Mouse (Mus musculus) heart, embryonic 15.5 days (tissue): ENCODE measurements at regions not wholly inside any gene's neighbourhood (a gene's known extent, or its start where the extent isn't known, plus 50 kb on each side); places are given as distances from the start of the nearest gene placed in this dataset.

ENCODE experiments used
- ATAC-seq: fragments of 200-750 bp; cut with Nextera tagmentation; replicated peaks from 2 replicates; pipeline ENCODE4 v1.8.0; 2017; ENCODE audit warnings: low read depth, moderate TSS enrichment; ENCODE audit not compliant: insufficient number of reproducible peaks, insufficient read depth, low FRiP score
- H3K27ac ChIP-seq: fragments of 300-500 bp; sonication (generic); 2 replicates; pipeline ENCODE4 v1.5.1; 2015; ENCODE audit warnings: mild to moderate bottlenecking, inconsistent platforms
- H3K27me3 ChIP-seq: fragments of 300-500 bp; sonication (generic); 2 replicates; pipeline ENCODE4 v1.6.1; 2015; ENCODE audit warnings: inconsistent platforms
- H3K36me3 ChIP-seq: fragments of 300-500 bp; sonication (generic); 2 replicates; pipeline ENCODE4 v1.6.1; 2015; ENCODE audit warnings: mild to moderate bottlenecking, inconsistent platforms
- H3K4me1 ChIP-seq: fragments of 300-500 bp; sonication (generic); replicated peaks from 2 replicates; pipeline ENCODE4 v1.6.1; 2015; ENCODE audit warnings: inconsistent platforms
- H3K4me2 ChIP-seq: fragments of 300-500 bp; sonication (generic); 2 replicates; pipeline ENCODE4 v1.6.1; 2015; ENCODE audit warnings: inconsistent platforms, mild to moderate bottlenecking, moderate library complexity
- H3K4me3 ChIP-seq: fragments of 300-500 bp; sonication (generic); 2 replicates; pipeline ENCODE4 v1.5.1; 2015; ENCODE audit warnings: mild to moderate bottlenecking, inconsistent platforms
- H3K9ac ChIP-seq: fragments of 300-500 bp; sonication (generic); 2 replicates; pipeline ENCODE4 v1.6.1; 2015; ENCODE audit warnings: mild to moderate bottlenecking, inconsistent platforms
- H3K9me3 ChIP-seq: fragments of 300-500 bp; sonication (generic); replicated peaks from 2 replicates; pipeline ENCODE4 v1.6.1; 2016; ENCODE audit warnings: inconsistent platforms
- WGBS: fragments of 180-500 bp; shearing (Covaris S2); methylation state at CpG from one replicate; pipeline ENCODE4 v1.1.7; 2015; ENCODE audit warnings: mixed read lengths; 5-methylcytosine and 5-hydroxymethylcytosine counted together

DNA sequence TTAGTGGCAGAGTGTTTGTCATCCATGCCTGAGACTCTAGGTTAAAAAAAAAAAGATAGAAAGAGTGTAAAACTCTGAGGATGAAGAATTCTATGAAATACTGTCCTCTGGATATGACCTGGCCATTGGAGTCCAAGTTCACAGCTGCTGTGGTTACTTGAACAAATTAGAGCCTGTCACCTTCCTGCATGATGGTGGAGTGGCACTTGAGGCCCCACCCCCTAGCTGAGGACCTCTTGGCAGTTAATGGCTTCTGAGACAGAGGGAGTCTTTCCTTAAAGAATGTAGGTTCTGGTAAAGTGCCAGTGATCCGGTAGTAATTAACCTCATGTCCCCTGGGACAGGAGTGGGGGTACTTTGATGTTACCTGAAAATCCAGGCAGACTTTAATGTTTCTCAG lies 346.5 kb downstream of the Galc start:
- no peaks in the 10 kb centered on the region for H3K4me1 ChIP-seq
- no peak for ATAC-seq
- no peak overlapping the region for H3K4me3 ChIP-seq

DNA sequence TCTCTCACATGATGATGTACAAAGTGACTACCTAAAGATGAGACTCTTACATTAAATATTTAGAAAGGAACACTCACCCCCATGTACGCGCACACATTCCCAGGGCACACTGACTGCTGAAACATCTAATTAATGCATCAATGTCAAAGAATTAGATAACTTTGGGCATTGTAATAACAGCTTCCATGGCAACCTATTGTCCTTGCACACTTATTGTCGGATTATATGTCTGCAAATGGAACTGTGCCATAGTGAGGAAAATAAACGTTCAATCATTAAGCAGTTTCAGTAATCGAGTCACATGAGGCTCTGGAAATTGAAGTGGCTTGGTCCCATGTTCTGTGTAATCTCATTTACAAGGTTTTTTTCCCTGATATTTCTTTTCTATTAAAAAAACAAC lies 360.0 kb downstream of the Galc start:
- WGBS, result 81% methylated on average over 5 of the region's 5 CpGs

More for the DNA sequence above, 346.5 kb downstream of the Galc start:
- 66% methylated on average over 1 of the region's 1 CpGs for WGBS
- Histone ChIP-seq H3K27me3 (no peaks in the 10 kb centered on the region), H3K4me2 (no peak overlapping the region), H3K9me3 (no peaks in the 10 kb centered on the region), H3K9ac (no peak overlapping the region), H3K36me3 (no peaks in the 10 kb centered on the region), H3K27ac (no peak overlapping the region)

DNA sequence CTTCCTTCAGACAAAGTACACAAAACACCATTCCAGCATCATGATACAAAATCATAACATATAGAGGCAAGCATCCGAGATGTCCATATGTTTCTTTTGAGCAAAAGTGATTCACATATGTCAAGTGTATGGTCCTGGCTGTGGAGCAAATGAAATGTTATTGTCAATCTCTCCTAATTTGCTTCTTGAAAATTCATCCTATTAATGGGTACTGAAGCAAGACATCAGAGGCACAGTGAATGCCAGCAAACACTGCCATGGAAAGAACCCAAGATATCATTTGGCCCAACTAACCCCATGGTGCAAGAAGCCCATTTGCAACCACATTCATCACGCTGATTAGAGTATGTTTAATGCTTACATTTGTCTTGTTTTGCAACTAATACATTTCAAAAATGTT lies 361.1 kb downstream of the Galc start:
- H3K4me1 ChIP-seq, result no peaks in the 10 kb centered on the region
- H3K4me3 ChIP-seq, result no peak overlapping the region
- H3K9ac ChIP-seq, result no peak overlapping the region
- no peak overlapping the region for H3K4me2 ChIP-seq
- H3K36me3 ChIP-seq, result no peaks in the 10 kb centered on the region
- H3K27me3 ChIP-seq, result no peaks in the 10 kb centered on the region
- H3K27ac ChIP-seq, result no peak overlapping the region
- H3K9me3 ChIP-seq, result no peaks in the 10 kb centered on the region
- no peak for ATAC-seq
- WGBS, result 85% methylated on average over 2 of the region's 2 CpGs

More for the DNA sequence above, 360.0 kb downstream of the Galc start:
- H3K4me3 ChIP-seq, result no peak overlapping the region
- H3K4me2 ChIP-seq, result no peak overlapping the region
- no peaks in the 10 kb centered on the region for H3K27me3 ChIP-seq
- no peaks in the 10 kb centered on the region for H3K9me3 ChIP-seq
- H3K4me1 ChIP-seq, result no peaks in the 10 kb centered on the region
- no peak overlapping the region for H3K27ac ChIP-seq
- H3K36me3 ChIP-seq, result no peaks in the 10 kb centered on the region
- H3K9ac ChIP-seq, result no peak overlapping the region
- ATAC-seq, result no peak

DNA sequence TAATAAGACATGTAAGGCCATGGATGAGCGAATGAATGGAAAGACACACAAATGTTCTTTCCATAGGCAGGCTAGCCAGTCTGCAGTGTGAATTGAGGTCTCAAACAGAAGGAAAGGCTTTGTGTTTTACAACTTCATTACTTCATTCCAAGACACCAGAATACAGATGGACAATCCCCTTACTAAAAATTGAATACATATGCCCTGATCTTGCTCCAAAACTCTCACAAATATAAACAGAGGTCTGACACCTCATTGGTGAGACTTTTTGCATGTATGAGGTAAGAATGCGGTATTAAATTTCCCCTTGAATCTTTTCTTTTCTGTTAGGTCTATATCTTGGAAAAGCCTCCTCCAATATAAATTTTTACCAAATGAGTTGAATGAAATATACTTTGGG lies 363.3 kb downstream of the Galc start:
- no peaks in the 10 kb centered on the region for H3K9me3 ChIP-seq
- no peak overlapping the region for H3K27ac ChIP-seq
- no peak overlapping the region for H3K9ac ChIP-seq
- no peak overlapping the region for H3K4me3 ChIP-seq
- WGBS, result 82% methylated on average over 2 of the region's 2 CpGs
- H3K36me3 ChIP-seq, result no peaks in the 10 kb centered on the region
- no peak for ATAC-seq
- no peaks in the 10 kb centered on the region for H3K27me3 ChIP-seq
- no peak overlapping the region for H3K4me2 ChIP-seq
- no peaks in the 10 kb centered on the region for H3K4me1 ChIP-seq

DNA sequence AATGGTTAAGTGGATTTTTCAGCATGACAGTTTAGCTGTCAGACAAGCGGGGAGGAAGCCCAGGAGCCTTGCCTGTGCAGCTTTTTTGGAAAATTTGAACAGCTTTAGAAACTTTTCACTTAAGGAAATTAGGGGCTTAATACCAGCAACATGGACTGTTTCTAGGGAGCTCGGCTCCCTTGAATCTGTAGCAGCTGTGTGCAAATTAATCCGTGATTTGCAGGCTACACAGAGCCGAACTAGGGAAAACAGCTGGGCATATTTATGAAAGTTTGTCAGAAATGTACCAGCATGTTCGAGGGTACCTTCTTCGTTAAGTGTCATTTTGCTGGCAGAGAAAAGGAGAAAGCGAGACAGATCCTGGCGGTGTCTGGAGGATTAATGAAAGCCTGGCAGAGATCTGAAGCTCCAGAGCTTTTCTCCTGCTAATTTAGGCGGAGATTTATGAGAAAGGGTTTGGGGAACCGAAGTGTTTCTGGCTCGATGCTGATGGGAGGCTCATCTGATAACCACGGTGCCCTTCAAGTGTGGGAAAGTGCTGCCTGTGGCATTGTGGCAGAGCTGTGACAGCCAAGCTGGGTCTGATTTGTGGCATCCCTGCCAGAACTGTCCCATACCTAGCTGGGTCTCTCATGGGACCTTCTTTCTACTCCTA lies 370.3 kb downstream of the Galc start:
- Histone ChIP-seq H3K9ac (no peak overlapping the region), H3K4me2 (peak overlapping the region; percentile 44), H3K9me3 (no peaks in the 10 kb centered on the region), H3K4me1 (peaks cover 3% of the 10 kb centered on the region; the same call in 1 of the 2 replicates), H3K36me3 (no peaks in the 10 kb centered on the region), H3K27me3 (no peaks in the 10 kb centered on the region), H3K27ac (no peak overlapping the region), H3K4me3 (peak overlapping the region; percentile 3; the same call in 1 of the 2 replicates)
- 18% methylated on average over 12 of the region's 12 CpGs for WGBS
- no peak for ATAC-seq

DNA sequence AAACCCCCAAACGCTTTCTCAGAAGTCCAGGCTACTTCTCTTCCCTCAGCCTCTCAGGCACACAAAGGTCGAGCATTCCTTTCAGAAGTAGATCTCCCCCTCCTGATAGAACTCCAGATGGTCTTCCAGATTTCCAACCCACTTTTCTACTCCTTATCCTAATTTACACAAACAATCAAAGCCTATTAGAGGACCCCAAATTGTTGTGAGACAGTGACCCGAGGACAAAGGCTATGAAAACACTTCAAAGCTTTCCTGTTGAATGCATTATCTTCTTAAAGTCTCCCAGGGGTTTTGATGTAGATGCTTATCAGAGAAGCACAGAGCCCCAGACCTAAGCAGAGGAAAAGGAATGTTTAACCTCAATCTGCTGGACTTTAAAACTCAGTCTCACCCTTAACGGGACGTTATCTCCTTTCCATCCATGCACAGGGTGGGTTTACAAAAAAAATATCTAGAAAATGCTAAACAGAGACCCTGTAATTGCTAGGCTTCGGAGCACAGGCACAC lies 370.9 kb downstream of the Galc start:
- Histone ChIP-seq H3K4me3 (no peak overlapping the region), H3K36me3 (no peaks in the 10 kb centered on the region), H3K9me3 (no peaks in the 10 kb centered on the region), H3K4me2 (peak overlapping the region; percentile 44), H3K27ac (no peak overlapping the region), H3K4me1 (peaks cover 3% of the 10 kb centered on the region; the same call in 1 of the 2 replicates), H3K27me3 (no peaks in the 10 kb centered on the region), H3K9ac (no peak overlapping the region)
- no peak for ATAC-seq
- 18% methylated on average over 6 of the region's 6 CpGs for WGBS

DNA sequence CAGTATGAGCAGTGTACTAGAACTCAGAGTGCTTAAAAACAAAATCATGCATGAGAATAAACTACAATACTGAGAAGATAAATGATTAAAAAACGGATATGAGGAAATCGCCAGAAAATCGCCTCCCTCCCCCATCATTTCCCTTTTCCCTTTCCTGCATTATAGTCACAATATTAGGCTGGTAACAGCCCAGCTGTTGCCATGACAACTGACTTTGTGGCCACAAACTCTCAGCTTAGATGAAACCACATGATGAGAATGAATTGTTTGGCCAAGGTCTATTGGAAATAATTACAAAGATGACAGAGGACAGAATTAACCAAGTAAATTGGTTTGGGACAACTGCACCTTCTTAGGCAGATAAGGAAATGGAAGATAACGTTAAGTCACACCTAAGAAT lies 376.8 kb downstream of the Galc start:
- H3K9ac ChIP-seq, result no peak overlapping the region
- no peak for ATAC-seq
- H3K27ac ChIP-seq, result no peak overlapping the region
- no peaks in the 10 kb centered on the region for H3K4me1 ChIP-seq
- H3K36me3 ChIP-seq, result no peaks in the 10 kb centered on the region
- 62% methylated on average over 4 of the region's 4 CpGs for WGBS
- H3K4me2 ChIP-seq, result no peak overlapping the region
- no peaks in the 10 kb centered on the region for H3K9me3 ChIP-seq
- no peaks in the 10 kb centered on the region for H3K27me3 ChIP-seq
- H3K4me3 ChIP-seq, result no peak overlapping the region

DNA sequence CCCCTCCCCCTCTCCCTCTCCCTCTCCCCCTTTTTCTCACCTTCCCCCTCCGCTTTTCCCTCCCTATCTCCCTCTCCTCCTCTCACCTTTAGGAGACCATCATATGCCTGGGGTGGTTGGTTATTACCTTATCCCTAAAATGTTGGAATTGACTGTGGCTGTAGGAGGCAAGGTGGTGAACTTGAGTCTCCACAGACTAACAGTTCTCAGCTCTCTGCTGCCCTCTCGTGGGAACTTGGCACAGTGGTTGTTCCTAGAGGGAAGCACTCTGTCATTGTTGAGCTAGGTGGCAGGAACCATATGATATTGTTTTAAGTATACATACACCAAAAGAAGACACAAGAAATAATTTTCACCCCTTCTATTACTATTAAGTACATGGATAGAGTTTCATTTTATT lies 386.9 kb downstream of the Galc start:
- Histone ChIP-seq H3K27me3 (no peaks in the 10 kb centered on the region), H3K9me3 (no peaks in the 10 kb centered on the region), H3K27ac (no peak overlapping the region), H3K36me3 (no peaks in the 10 kb centered on the region), H3K4me1 (no peaks in the 10 kb centered on the region), H3K4me3 (no peak overlapping the region), H3K9ac (no peak overlapping the region), H3K4me2 (no peak overlapping the region)
- ATAC-seq, result no peak
- WGBS, result 4% methylated on average over 2 of the region's 2 CpGs

DNA sequence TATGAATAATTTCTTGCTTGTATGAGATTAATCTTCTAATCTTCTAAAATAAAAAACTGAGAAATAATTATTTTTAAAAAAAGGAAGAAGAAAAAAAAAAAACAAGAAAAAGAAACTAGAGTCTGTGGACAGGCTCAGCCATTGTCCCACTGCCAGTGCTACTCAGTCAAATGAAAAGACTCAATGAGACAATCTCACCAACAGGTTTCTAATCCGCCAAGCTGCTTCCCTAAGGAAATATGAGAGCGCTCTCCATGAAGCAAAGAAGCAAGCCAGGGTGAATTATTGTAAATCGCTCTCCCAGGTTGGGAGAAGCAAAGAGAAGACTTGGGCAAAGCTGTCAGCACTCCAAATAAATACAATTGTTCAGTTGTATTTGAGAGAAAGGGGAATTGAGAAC lies 396.3 kb downstream of the Galc start:
- H3K9ac ChIP-seq, result no peak overlapping the region
- 81% methylated on average over 3 of the region's 3 CpGs for WGBS
- no peaks in the 10 kb centered on the region for H3K4me1 ChIP-seq
- H3K27ac ChIP-seq, result no peak overlapping the region
- no peaks in the 10 kb centered on the region for H3K36me3 ChIP-seq
- ATAC-seq, result no peak
- H3K4me3 ChIP-seq, result no peak overlapping the region
- no peaks in the 10 kb centered on the region for H3K9me3 ChIP-seq
- H3K27me3 ChIP-seq, result no peaks in the 10 kb centered on the region
- H3K4me2 ChIP-seq, result no peak overlapping the region

DNA sequence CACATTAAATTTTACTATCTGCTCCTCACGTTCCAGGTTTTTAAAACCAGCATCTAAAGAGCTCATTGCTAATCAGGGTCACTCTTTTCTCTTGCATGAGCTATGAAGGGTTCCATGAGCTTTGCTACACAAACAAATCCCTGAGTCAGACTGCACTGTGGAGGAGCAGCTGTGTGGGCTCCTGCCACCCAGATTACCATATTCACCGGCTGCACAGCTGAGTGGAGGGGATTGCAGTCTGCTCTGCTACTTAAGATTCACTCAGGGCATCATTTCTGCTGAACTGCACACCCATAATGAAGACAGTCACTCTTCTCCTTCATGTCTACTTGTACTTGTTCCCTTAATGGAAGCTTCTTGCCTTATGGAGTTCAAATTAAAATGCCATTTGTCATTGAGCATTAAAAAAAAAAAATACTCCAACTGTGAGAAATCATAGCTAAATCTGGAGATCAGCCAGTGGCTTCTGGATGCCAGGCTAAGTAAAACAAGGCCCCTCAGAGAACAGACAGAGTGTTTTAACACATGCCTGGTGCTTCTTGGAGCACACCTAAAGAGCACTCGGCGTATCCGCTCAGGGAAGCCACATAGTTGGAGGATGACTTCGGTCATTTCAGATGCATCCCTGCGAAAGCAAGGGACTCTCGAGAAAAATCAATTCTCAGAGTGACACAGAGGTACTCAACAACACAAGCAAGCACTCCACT lies 422.9 kb downstream of the Galc start:
- Histone ChIP-seq H3K27ac (no peak overlapping the region), H3K36me3 (no peaks in the 10 kb centered on the region), H3K9ac (no peak overlapping the region), H3K27me3 (no peaks in the 10 kb centered on the region), H3K9me3 (no peaks in the 10 kb centered on the region), H3K4me1 (no peaks in the 10 kb centered on the region), H3K4me3 (no peak overlapping the region), H3K4me2 (no peak overlapping the region)
- 73% methylated on average over 8 of the region's 8 CpGs for WGBS
- no peak for ATAC-seq

DNA sequence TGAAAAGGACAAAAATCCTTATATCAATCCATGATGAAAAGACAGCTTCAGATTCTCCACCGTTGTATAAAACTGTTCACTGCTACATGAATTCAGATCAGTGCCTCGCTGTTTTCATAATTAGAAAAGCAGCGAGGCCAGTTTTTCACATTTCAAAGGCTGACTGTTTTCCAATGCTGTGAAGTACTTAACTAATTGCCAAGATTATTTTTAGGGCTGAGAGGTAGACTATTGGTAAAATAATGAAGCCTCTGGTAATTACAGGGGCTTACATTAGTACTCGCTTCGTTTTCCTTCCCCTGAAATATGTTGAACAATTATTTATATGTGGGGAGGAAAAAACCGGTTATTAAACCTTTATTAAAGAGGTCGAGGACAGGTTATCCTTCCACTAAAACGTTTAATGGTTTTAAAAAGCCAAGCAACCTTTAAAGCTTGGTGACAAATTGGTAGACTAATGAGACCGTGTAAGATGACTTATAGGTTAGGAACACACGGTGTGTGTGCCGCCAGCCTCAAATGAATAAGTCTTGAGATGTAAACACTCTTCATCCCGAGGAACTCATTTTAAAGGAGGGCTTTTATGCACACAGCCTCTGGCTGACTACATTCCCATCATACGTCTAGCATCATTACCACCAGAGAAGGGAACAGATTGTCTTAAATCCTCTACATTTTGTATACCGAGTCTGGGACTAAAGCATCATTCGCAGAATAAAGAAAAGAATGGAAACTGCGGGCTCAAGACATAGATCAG lies 465.7 kb downstream of the Galc start:
- WGBS, result 78% methylated on average over 16 of the region's 16 CpGs

More for the DNA sequence above, 465.7 kb downstream of the Galc start:
- no peak overlapping the region for H3K4me2 ChIP-seq
- no peaks in the 10 kb centered on the region for H3K9me3 ChIP-seq
- H3K4me1 ChIP-seq, result no peaks in the 10 kb centered on the region
- no peaks in the 10 kb centered on the region for H3K36me3 ChIP-seq
- H3K27me3 ChIP-seq, result no peaks in the 10 kb centered on the region
- no peak overlapping the region for H3K27ac ChIP-seq
- no peak overlapping the region for H3K4me3 ChIP-seq
- ATAC-seq, result no peak
- no peak overlapping the region for H3K9ac ChIP-seq
